Mouse (Mus musculus) myocyte (in vitro differentiated cells): ENCODE measurements around the gene Plekha5.
"Not testable (repeated sequence)": the region's sequence is repeated elsewhere in the genome, so short reads cannot be mapped to it uniquely, and the experiment has no call there.

ENCODE experiments used
- CEBPB ChIP-seq: IDR thresholded peaks from 2 replicates; pipeline ENCODE4 v1.6.1; 2011; ENCODE audit warnings: mild to moderate bottlenecking, moderate library complexity; ENCODE audit not compliant: poor library complexity, insufficient read depth, severe bottlenecking
- MAX ChIP-seq: IDR thresholded peaks from one replicate; pipeline ENCODE4 v1.6.1; 2011; ENCODE audit warnings: low read depth, mild to moderate bottlenecking, control low read depth
- MYOD1 ChIP-seq, 3 experiments: IDR thresholded peaks; one replicate each; pipeline ENCODE4 v1.6.1; 2011; ENCODE audit warnings: control low read depth in 2 of 3, low read depth in 2 of 3, mild to moderate bottlenecking in 2 of 3, moderate library complexity in 1 of 3; ENCODE audit not compliant: insufficient read length in 2 of 3, control insufficient read depth in 1 of 3
- MYOG ChIP-seq, 3 experiments: IDR thresholded peaks; one replicate each; pipeline ENCODE4 v1.6.1; 2011; ENCODE audit warnings: control low read depth in 2 of 3, low read depth in 2 of 3, mild to moderate bottlenecking in 2 of 3; ENCODE audit not compliant: insufficient read length in 2 of 3, control insufficient read depth in 1 of 3, insufficient read depth in 1 of 3
- POLR2A ChIP-seq: IDR thresholded peaks from one replicate; pipeline ENCODE4 v1.6.1; 2011; ENCODE audit warnings: low read depth, mild to moderate bottlenecking, control low read depth, moderate library complexity; ENCODE audit not compliant: insufficient read length
- POLR2AphosphoS2 ChIP-seq: IDR thresholded peaks from one replicate; pipeline ENCODE4 v1.6.1; 2011; ENCODE audit warnings: low read depth, control low read depth; ENCODE audit not compliant: insufficient read length
- REST ChIP-seq: IDR thresholded peaks from one replicate; pipeline ENCODE4 v1.6.1; 2011; ENCODE audit warnings: mild to moderate bottlenecking, control low read depth, moderate library complexity; ENCODE audit not compliant: insufficient read depth, insufficient read length
- TCF12 ChIP-seq: IDR thresholded peaks from one replicate; pipeline ENCODE4 v1.6.1; 2011; ENCODE audit warnings: mild to moderate bottlenecking, control low read depth; ENCODE audit not compliant: poor library complexity, insufficient read depth, severe bottlenecking
- USF1 ChIP-seq: IDR thresholded peaks from one replicate; pipeline ENCODE4 v1.6.1; 2011; ENCODE audit warnings: low read depth, mild to moderate bottlenecking, control low read depth, moderate library complexity

DNA sequence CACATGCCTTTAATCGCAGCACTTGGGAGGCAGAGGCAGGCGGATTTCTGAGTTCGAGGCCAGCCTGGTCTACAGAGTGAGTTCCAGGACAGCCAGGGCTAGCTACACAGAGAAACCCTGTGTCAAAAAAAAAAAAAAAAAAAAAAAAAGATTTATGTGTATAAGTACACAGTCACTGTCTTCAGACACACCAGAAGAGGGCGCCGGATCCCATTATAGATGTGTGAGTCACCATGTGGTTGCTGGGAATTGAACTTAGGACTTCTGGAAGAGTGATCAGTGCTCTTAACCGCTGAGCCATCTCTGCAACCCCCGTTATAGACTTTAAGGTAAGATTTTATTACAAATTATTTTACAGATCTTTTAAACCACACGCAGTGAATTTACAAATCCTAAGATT, 176.8 kb downstream of the Plekha5 start:
- TF ChIP-seq POLR2A; MYOD1 (IDR thresholded peaks at IDR 0.05; ENCODE audit: control insufficient read depth in 1 of 3, insufficient read length in 2 of 3, low read depth in 2 of 3); TCF12; CEBPB; POLR2AphosphoS2; MAX; MYOG (IDR thresholded peaks at IDR 0.05; ENCODE audit: control insufficient read depth in 1 of 3, insufficient read depth in 1 of 3, insufficient read length in 2 of 3, low read depth in 2 of 3); USF1; REST: not testable (repeated sequence)
